Comparison of ENCODE assay signal across 8 mouse cellular contexts in the genomic region with DNA sequence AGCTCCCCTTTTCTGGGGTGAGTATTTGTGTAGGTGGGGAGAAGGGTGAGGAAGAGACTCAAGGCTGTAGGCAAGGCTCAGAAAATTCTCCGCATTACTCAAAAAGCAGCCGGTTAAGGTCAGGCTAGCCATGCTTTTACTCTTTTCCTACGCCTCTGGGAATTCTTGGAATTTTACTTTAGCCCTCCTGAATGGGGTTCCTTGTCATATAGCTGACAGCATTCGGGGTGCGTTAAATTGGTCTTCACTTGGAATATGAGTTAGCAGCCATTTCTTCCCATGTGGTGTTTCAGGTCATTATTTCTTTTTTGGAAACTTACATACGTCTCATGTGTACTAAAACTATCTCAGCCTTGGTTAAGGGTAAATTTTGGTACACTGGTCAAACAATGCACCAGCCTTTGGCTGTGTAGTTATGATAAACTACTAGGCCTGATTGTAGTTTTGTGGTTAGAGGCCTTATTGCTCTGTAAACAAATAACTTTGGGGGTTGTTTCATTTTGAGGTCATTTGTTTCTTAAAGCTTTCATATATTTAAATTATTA. TPM values are rescaled to one million over a fixed set of nuclear protein-coding genes. Genes with fewer than 3 reads are reported as not detected.
DNase-seq lines count a peak whose midpoint lies in the region; ATAC-seq and TF ChIP-seq lines count a peak whose summit lies in the region.

No protein-coding gene starts in this region.

- no peak for TF ChIP-seq CTCF in lung, adult 2 months (IDR thresholded peaks at IDR 0.05; ENCODE audit: insufficient read depth, low read length)

- H3K36me3 ChIP-seq in embryonic facial prominence, embryonic 12.5 days: no peaks in the 10 kb centered on the region
- H3K36me3 ChIP-seq in intestine, embryonic 16.5 days (ENCODE audit: control insufficient read depth, insufficient read depth, low read length): no peaks in the 10 kb centered on the region
- H3K36me3 ChIP-seq in neural tube, embryonic 13.5 days: no peaks in the 10 kb centered on the region

- no peak for DNase-seq in lung, adult 2 months
- DNase-seq in lung, postnatal 36 days: no peak
- no peak for DNase-seq in adrenal gland, postnatal 4 days (ENCODE audit: low spot score in 2 of 2)
- DNase-seq in spleen, postnatal 10 days (ENCODE audit: low spot score in 2 of 2): no peak
- DNase-seq in kidney, adult 9 months: no peak

- H3K4me2 ChIP-seq in embryonic facial prominence, embryonic 12.5 days (replicated peaks): peak overlapping the region; percentile 71
- peak overlapping the region; percentile 68 for H3K4me2 ChIP-seq in intestine, embryonic 16.5 days (ENCODE audit: low read depth, low read length)
- peak overlapping the region; percentile 82 for H3K4me2 ChIP-seq in neural tube, embryonic 13.5 days

- 35% methylated on average over 6 of the region's 6 CpGs for WGBS in lung, adult 2 months
- WGBS in embryonic facial prominence, embryonic 12.5 days: 4% methylated on average over 6 of the region's 6 CpGs
- WGBS in intestine, embryonic 16.5 days: 11% methylated on average over 6 of the region's 6 CpGs
- WGBS in neural tube, embryonic 13.5 days: 6% methylated on average over 6 of the region's 6 CpGs

- peak overlapping the region; percentile 24 for H3K4me3 ChIP-seq in lung, adult 2 months (replicated peaks; ENCODE audit: extremely low read depth, low read depth, low read length)
- peak overlapping the region; percentile 81 for H3K4me3 ChIP-seq in embryonic facial prominence, embryonic 12.5 days
- H3K4me3 ChIP-seq in intestine, embryonic 16.5 days (ENCODE audit: low read length): peak overlapping the region; percentile 82
- H3K4me3 ChIP-seq in neural tube, embryonic 13.5 days: peak overlapping the region; percentile 83

- H3K9me3 ChIP-seq in embryonic facial prominence, embryonic 12.5 days: no peaks in the 10 kb centered on the region
- H3K9me3 ChIP-seq in intestine, embryonic 16.5 days (ENCODE audit: control insufficient read depth, low read length): no peaks in the 10 kb centered on the region
- no peaks in the 10 kb centered on the region for H3K9me3 ChIP-seq in neural tube, embryonic 13.5 days

- peak overlapping the region; percentile 88 for H3K9ac ChIP-seq in embryonic facial prominence, embryonic 12.5 days
- peak overlapping the region; percentile 92 for H3K9ac ChIP-seq in intestine, embryonic 16.5 days (ENCODE audit: low read depth, low read length)
- H3K9ac ChIP-seq in neural tube, embryonic 13.5 days: peak overlapping the region; percentile 91

- H3K4me1 ChIP-seq in lung, adult 2 months (ENCODE audit: control insufficient read depth, insufficient read depth, low read length): peaks cover 3% of the 10 kb centered on the region; the same call in 1 of the 2 replicates
- peaks cover 8% of the 10 kb centered on the region for H3K4me1 ChIP-seq in embryonic facial prominence, embryonic 12.5 days
- 0 out of 2 replicates have a peak, but pooled peaks cover 3% of the 10 kb centered on the region for H3K4me1 ChIP-seq in intestine, embryonic 16.5 days (ENCODE audit: control insufficient read depth, insufficient read depth, low read length)
- H3K4me1 ChIP-seq in neural tube, embryonic 13.5 days (replicated peaks): peaks cover 28% of the 10 kb centered on the region

- ATAC-seq in embryonic facial prominence, embryonic 12.5 days (ENCODE audit: insufficient number of reproducible peaks, insufficient read depth, low FRiP score, low TSS enrichment): no peak
- ATAC-seq in intestine, embryonic 16.5 days: no peak
- ATAC-seq in neural tube, embryonic 13.5 days (ENCODE audit: low read depth): no peak

- H3K27me3 ChIP-seq in embryonic facial prominence, embryonic 12.5 days: no peaks in the 10 kb centered on the region
- H3K27me3 ChIP-seq in intestine, embryonic 16.5 days (replicated peaks; ENCODE audit: control insufficient read depth, insufficient read depth, low read length): no peaks in the 10 kb centered on the region
- 0 out of 2 replicates have a peak, but pooled peaks cover 5% of the 10 kb centered on the region for H3K27me3 ChIP-seq in neural tube, embryonic 13.5 days

- no peak overlapping the region for H3K27ac ChIP-seq in embryonic facial prominence, embryonic 12.5 days
- H3K27ac ChIP-seq in intestine, embryonic 16.5 days (ENCODE audit: low read length): no peak overlapping the region
- no peak overlapping the region for H3K27ac ChIP-seq in neural tube, embryonic 13.5 days (replicated peaks)

- no peak for TF ChIP-seq POLR2A in lung, adult 2 months (IDR thresholded peaks at IDR 0.05; ENCODE audit: borderline replicate concordance, extremely low read depth, low read depth, low read length)

RNA-seq across cellular contexts. Expression of gene Mpp6, which starts 1.1 kb away (rescaled TPM):
- polyA plus RNA-seq in lung, adult 2 months (2012; rRNA removed): 3.1 and 3.5 TPM in 2 replicates
- polyA plus RNA-seq in embryonic facial prominence, embryonic 12.5 days (2016; fragmentation: Nextera tagmentation; extraction: Ambion mirVana): 69.6 and 77.5 TPM in 2 replicates
- 34.5 and 40.6 TPM in 2 replicates for polyA plus RNA-seq in intestine, embryonic 16.5 days (2015; fragmentation: Nextera tagmentation; extraction: Ambion mirVana)
- polyA plus RNA-seq in neural tube, embryonic 13.5 days (2015; fragmentation: Nextera tagmentation; extraction: Ambion mirVana): 55.9 and 59.5 TPM in 2 replicates
- 10 to 100 TPM; 58.8 to 62.9 TPM for total RNA-seq in adrenal gland, postnatal 4 days (2021)

Comparison
In these comparisons a context has a peak if more than half of its experiments do, and no peak if none do; other contexts are left out.
1. H3K4me3 ChIP-seq: peak in every context shown above with its lines; median percentile 83 in neural tube, embryonic 13.5 days; 82 in intestine, embryonic 16.5 days; 81 in embryonic facial prominence, embryonic 12.5 days; 24 in lung, adult 2 months.